Comparison of ENCODE assay signal across 9 mouse cellular contexts in the genomic region with DNA sequence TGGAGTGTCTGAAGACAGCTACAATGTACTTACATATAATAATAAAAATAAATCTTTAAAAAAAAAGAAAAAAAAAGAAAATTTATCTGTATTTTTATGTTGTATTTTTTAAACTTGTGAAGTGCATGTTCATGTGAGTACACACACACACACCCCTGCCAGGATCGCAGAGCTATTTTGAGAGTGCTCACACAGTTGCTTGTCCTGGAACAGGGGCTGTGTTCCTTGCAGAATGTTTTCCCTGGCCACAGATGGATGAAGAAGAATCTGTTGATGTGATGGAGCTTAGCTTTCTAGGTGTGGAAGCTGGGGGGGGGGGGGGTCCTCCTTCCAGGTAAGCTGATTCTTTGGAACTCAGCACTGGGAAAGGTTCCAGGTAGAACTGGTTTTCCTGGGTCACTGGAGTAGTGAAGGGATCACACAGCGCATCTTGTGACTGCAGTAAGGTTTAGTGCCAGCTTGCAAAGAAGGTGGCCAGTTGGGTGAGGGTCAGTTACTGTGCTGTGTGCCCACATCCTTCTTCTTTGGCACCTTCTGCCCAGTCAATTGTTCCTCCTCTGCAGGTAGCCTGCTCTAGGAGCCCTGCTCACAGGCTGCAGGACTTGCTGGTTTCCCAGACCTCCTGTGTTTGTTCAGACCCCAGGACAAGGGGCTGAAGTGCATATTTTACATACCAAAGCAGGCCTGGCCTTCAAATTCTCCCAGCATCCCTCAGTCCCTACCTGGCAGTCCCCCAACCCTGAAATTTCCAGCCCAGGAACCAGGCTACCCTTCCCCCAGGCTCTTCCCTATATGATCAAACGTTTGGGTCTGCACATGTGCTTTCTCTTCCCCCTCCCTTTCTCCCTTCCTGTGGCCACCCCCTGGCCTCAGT. TPM values are rescaled to one million over a fixed set of nuclear protein-coding genes. Genes with fewer than 3 reads are reported as not detected.
A peak's percentile ranks its signal among the peaks of the same experiment; 100 is the strongest.
DNase-seq lines count a peak whose midpoint lies in the region; ATAC-seq and TF ChIP-seq lines count a peak whose summit lies in the region.
"Had no signal": no experiment of that assay in that cellular context is flagged by ENCODE, and none has a peak within 500 bp of the region (broad histone marks: within the 10 kb centered on the region; RNA-seq: fewer than 3 reads in every experiment).

No protein-coding gene starts in this region.

- H3K9me3 ChIP-seq in ES-E14 (ENCODE audit: control insufficient read depth, insufficient read depth, low read depth, low read length): no peaks in the 10 kb centered on the region
- H3K9me3 ChIP-seq in hindbrain, embryonic 16.5 days (ENCODE audit: control insufficient read depth, low read length): no peaks in the 10 kb centered on the region
- no peaks in the 10 kb centered on the region for H3K9me3 ChIP-seq in limb, embryonic 13.5 days
- H3K9me3 ChIP-seq: midbrain, embryonic 15.5 days had no signal

- H3K4me1 ChIP-seq in ES-E14 (ENCODE audit: control insufficient read depth in 2 of 2, insufficient read depth in 2 of 2, low read length in 2 of 2, poor library complexity in 1 of 2): peaks cover 0 to 8% of the 10 kb centered on the region in 2 experiments; a peak in 2 of 4 replicates
- peaks cover 18% of the 10 kb centered on the region for H3K4me1 ChIP-seq in hindbrain, embryonic 16.5 days (ENCODE audit: control insufficient read depth, insufficient read depth, low read depth, low read length)
- peaks cover 33% of the 10 kb centered on the region for H3K4me1 ChIP-seq in limb, embryonic 13.5 days

- no peak overlapping the region for H3K4me3 ChIP-seq in ES-E14 (ENCODE audit: insufficient read depth in 1 of 2, low read depth in 1 of 2, low read length in 2 of 2, poor library complexity in 1 of 2, severe bottlenecking in 1 of 2)
- no peak overlapping the region for H3K4me3 ChIP-seq in hindbrain, embryonic 16.5 days (ENCODE audit: low read length)
- no peak overlapping the region for H3K4me3 ChIP-seq in limb, embryonic 13.5 days
- H3K4me3 ChIP-seq: midbrain, embryonic 15.5 days had no signal

- in situ Hi-C loops in ES-E14 (cut with MboI; ENCODE audit: low sequenced_read_pairs in 2 of 2, unreplicated experiment in 2 of 2): no loop called here

- 51% methylated on average over 3 of the region's 3 CpGs for WGBS in hindbrain, embryonic 16.5 days
- WGBS in limb, embryonic 13.5 days: 60% methylated on average over 3 of the region's 3 CpGs

- no peaks in the 10 kb centered on the region for H3K36me3 ChIP-seq in ES-E14 (ENCODE audit: control insufficient read depth, insufficient read depth, low read length, poor library complexity, severe bottlenecking)
- H3K36me3 ChIP-seq in hindbrain, embryonic 16.5 days (ENCODE audit: control insufficient read depth, insufficient read depth, low read length): no peaks in the 10 kb centered on the region
- no peaks in the 10 kb centered on the region for H3K36me3 ChIP-seq in limb, embryonic 13.5 days
- H3K36me3 ChIP-seq: midbrain, embryonic 15.5 days had no signal

- no peak overlapping the region for H3K9ac ChIP-seq in ES-E14 (ENCODE audit: insufficient read depth, low read depth, low read length, poor library complexity, severe bottlenecking)
- no peak overlapping the region for H3K9ac ChIP-seq in hindbrain, embryonic 16.5 days (ENCODE audit: low read depth, low read length)
- H3K9ac ChIP-seq in limb, embryonic 13.5 days: no peak overlapping the region
- H3K9ac ChIP-seq: midbrain, embryonic 15.5 days had no signal

- 0 out of 2 replicates have a peak overlapping the region, but pooled peaks have one; percentile 38 for H3K27ac ChIP-seq in ES-E14 (ENCODE audit: insufficient read depth, low read depth, low read length, poor library complexity, severe bottlenecking)
- peak overlapping the region; percentile 35 for H3K27ac ChIP-seq in hindbrain, embryonic 16.5 days (ENCODE audit: low read depth, low read length)
- H3K27ac ChIP-seq in limb, embryonic 13.5 days: peak overlapping the region; percentile 76
- H3K27ac ChIP-seq: midbrain, embryonic 15.5 days had no signal

- ATAC-seq in hindbrain, embryonic 16.5 days: no peak
- peak; percentile 48; the same call in 1 of the 2 replicates for ATAC-seq in limb, embryonic 13.5 days (ENCODE audit: low FRiP score, low read depth)
- ATAC-seq: midbrain, embryonic 15.5 days had no signal

- DNase-seq in cerebellum, postnatal 14 days: peak; percentile 44 to 59
- no peak for DNase-seq in cerebellum, adult 11-12 months
- DNase-seq in ES-E14 (ENCODE audit: low read depth, low spot score): no peak
- DNase-seq in spleen, adult 12 weeks (ENCODE audit: low spot score): no peak
- no peak for DNase-seq in ovary, postnatal 14 days (ENCODE audit: low spot score)
- DNase-seq in B cell, adult 2 months: no peak

- H3K4me2 ChIP-seq in hindbrain, embryonic 16.5 days (ENCODE audit: low read length): no peak overlapping the region
- H3K4me2 ChIP-seq in limb, embryonic 13.5 days (replicated peaks): no peak overlapping the region
- H3K4me2 ChIP-seq: midbrain, embryonic 15.5 days had no signal

- H3K27me3 ChIP-seq in hindbrain, embryonic 16.5 days (replicated peaks; ENCODE audit: control insufficient read depth, insufficient read depth, low read length): no peaks in the 10 kb centered on the region
- H3K27me3 ChIP-seq in limb, embryonic 13.5 days: no peaks in the 10 kb centered on the region
- H3K27me3 ChIP-seq: midbrain, embryonic 15.5 days had no signal

TF ChIP-seq in ES-E14, 5 proteins besides CTCF, POLR2A, EP300 and RAD21:
- TF ChIP-seq ZC3H11A (IDR thresholded peaks at IDR 0.05; ENCODE audit: borderline replicate concordance, low read depth, low read length): no peak
- TF ChIP-seq HCFC1 (IDR thresholded peaks at IDR 0.05; ENCODE audit: borderline replicate concordance, insufficient read depth, low read length): no peak
- TF ChIP-seq CHD2 (IDR thresholded peaks at IDR 0.05; ENCODE audit: low read depth, low read length): no peak
- no peak for TF ChIP-seq MAFK (IDR thresholded peaks at IDR 0.05; ENCODE audit: insufficient read depth, low read depth, low read length)
- no peak for TF ChIP-seq ZNF384 (IDR thresholded peaks at IDR 0.05; ENCODE audit: low read depth, low read length)

RNA-seq across cellular contexts. Expression of a gene that starts 52.6 kb away (rescaled TPM):
- 0.98 and 2.0 TPM in 2 replicates for total RNA-seq in ES-E14 (2012; rRNA removed)
- polyA plus RNA-seq in hindbrain, embryonic 16.5 days (2015; fragmentation: Nextera tagmentation; extraction: Ambion mirVana): 44.7 and 46.7 TPM in 2 replicates
- 0.43 and 0.51 TPM in 2 replicates for polyA plus RNA-seq in limb, embryonic 13.5 days (2015; fragmentation: Nextera tagmentation; extraction: Ambion mirVana)

Comparison
In these comparisons a context has a peak if more than half of its experiments do, and no peak if none do; other contexts are left out.
1. DNase-seq: peak in cerebellum, postnatal 14 days (2 of 2); none in cerebellum, adult 11-12 months (single experiment), ES-E14 (single experiment), spleen, adult 12 weeks (single experiment), ovary, postnatal 14 days (single experiment) and B cell, adult 2 months (0 of 2).
2. RNA of a gene that starts 52.6 kb away (polyA plus RNA-seq): 44.7 to 46.7 TPM in hindbrain, embryonic 16.5 days; 0.43 to 0.51 TPM in limb, embryonic 13.5 days; every median in the first group is over 10 times any median in the second.
3. Peak in every context shown above with its lines, with median percentiles within 50 percentile points of each other: H3K27ac ChIP-seq.